Mouse (Mus musculus) liver, embryonic 14.5 days (tissue): ENCODE results near the gene Adam19. TPM values are rescaled to one million over a fixed set of nuclear protein-coding genes. Genes with fewer than 3 reads are reported as not detected.

Source experiments
- ATAC-seq: fragments of 200-750 bp; cut with Nextera tagmentation; 2 replicates; pipeline ENCODE4 v1.8.0; 2017; ENCODE audit warnings: moderate number of reproducible peaks, mild to moderate bottlenecking, moderate library complexity; ENCODE audit not compliant: insufficient read depth
- DNase-seq, 3 experiments: peaks; one replicate each; pipeline ENCODE4 v3.0.0-alpha.2; 2012 to 2013; ENCODE audit warnings: low read depth in 3 of 3, low spot score in 3 of 3
- H3K27ac ChIP-seq: fragments of 300-500 bp; sonication (generic); 2 replicates; pipeline ENCODE4 v1.5.1; 2014; ENCODE audit warnings: moderate library complexity, mild to moderate bottlenecking, control low read depth, inconsistent platforms
- H3K27me3 ChIP-seq: fragments of 300-500 bp; sonication (generic); 2 replicates; pipeline ENCODE4 v1.6.1; 2014; ENCODE audit warnings: mild to moderate bottlenecking, low read length, moderate library complexity; ENCODE audit not compliant: control insufficient read depth, insufficient read depth
- H3K36me3 ChIP-seq: fragments of 300-500 bp; sonication (generic); replicated peaks from 2 replicates; pipeline ENCODE4 v1.6.1; 2014; ENCODE audit warnings: low read depth; ENCODE audit not compliant: control insufficient read depth, insufficient read depth
- H3K4me1 ChIP-seq, 2 experiments: fragments of 200-500 bp in 1 of 2; fragments of 300-500 bp in 1 of 2; sonication (generic) in 1 of 2; replicated peaks; 2 replicates each; pipeline ENCODE4 v1.6.1; 2012 to 2014; ENCODE audit warnings: antibody characterized with exemption in 1 of 2, inconsistent platforms in 1 of 2, low read length in 1 of 2; ENCODE audit not compliant: control insufficient read depth in 2 of 2, insufficient read depth in 2 of 2
- H3K4me2 ChIP-seq: fragments of 300-500 bp; sonication (generic); 2 replicates; pipeline ENCODE4 v1.6.1; 2014; ENCODE audit warnings: low read depth, mild to moderate bottlenecking, control low read depth, moderate library complexity
- H3K4me3 ChIP-seq, 2 experiments: fragments of 200-500 bp in 1 of 2; fragments of 300-500 bp in 1 of 2; sonication (generic) in 1 of 2; 2 replicates each; pipeline ENCODE4 v1.5.1; 2012 to 2014; ENCODE audit warnings: low read depth in 2 of 2, low read length in 2 of 2, mild to moderate bottlenecking in 2 of 2, control low read depth in 1 of 2, inconsistent platforms in 1 of 2, moderate library complexity in 1 of 2; ENCODE audit not compliant: insufficient read depth in 1 of 2
- H3K9ac ChIP-seq: fragments of 300-500 bp; sonication (generic); replicated peaks from 2 replicates; pipeline ENCODE4 v1.6.1; 2014; ENCODE audit warnings: mild to moderate bottlenecking, control low read depth, moderate library complexity
- H3K9me3 ChIP-seq: fragments of 300-500 bp; sonication (generic); 2 replicates; pipeline ENCODE4 v1.6.1; 2016; ENCODE audit warnings: low read length, mixed read lengths; ENCODE audit not compliant: control insufficient read depth
- CTCF ChIP-seq: IDR thresholded peaks from 2 replicates; pipeline ENCODE4 v1.5.1; 2016; ENCODE audit warnings: antibody characterized with exemption, low read depth, control low read depth
- EP300 ChIP-seq: IDR thresholded peaks from 2 replicates; pipeline ENCODE4 v1.6.1; 2016; ENCODE audit warnings: antibody characterized with exemption, low read depth
- WGBS: fragments of 180-500 bp; shearing (Covaris S2); extraction: QIAGEN DNeasy Blood & Tissue Kit; methylation state at CpG from one replicate; pipeline ENCODE4 v1.1.7; 2014; ENCODE audit not compliant: insufficient replicate concordance; 5-methylcytosine and 5-hydroxymethylcytosine counted together
- polyA plus RNA-seq, 2 experiments: library from polyadenylated mRNA; depleted of rRNA in 1 of 2; stranded (reverse) in 1 of 2; unstranded in 1 of 2; fragments of >200 nt; fragmentation: Nextera tagmentation in 1 of 2; extraction: Ambion mirVana in 1 of 2; gene quantifications; 2 replicates each; pipeline versions ENCODE4 v1.2.1 to v1.2.3; 2012 to 2014

Gene Adam19
- polyA plus RNA-seq, 2 experiments = 0.60 to 1.2 TPM

DNA sequence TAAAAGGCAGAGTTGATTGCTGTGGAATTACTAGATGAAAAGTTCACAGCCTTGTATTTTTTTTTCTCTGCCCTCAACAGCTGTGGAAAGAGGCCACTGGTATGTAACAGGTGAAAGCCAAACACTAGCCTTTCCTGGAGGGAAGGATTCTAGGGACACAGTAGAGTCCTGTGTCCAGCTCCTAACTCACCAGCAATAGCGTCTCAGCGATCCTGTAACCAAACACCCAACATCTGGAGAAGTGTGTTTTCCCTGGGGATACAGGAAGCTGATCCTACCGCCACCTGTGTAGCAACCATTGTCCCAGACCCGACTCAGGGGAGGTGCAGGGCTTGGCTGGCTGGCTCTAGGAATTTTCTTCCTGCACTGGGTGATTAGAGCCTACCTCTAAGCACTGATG is 63.8 kb downstream of the Adam19 start:
- Histone ChIP-seq H3K27me3 (no peaks in the 10 kb centered on the region), H3K9me3 (no peaks in the 10 kb centered on the region), H3K9ac (no peak overlapping the region), H3K4me1 (no peaks in the 10 kb centered on the region), H3K27ac (no peak overlapping the region), H3K4me2 (no peak overlapping the region), H3K36me3 (no peaks in the 10 kb centered on the region), H3K4me3 (no peak overlapping the region)
- 33% methylated on average over 4 of the region's 4 CpGs for WGBS
- no peak for ATAC-seq
- no peak for DNase-seq
- TF ChIP-seq CTCF (no peak), EP300 (no peak)

DNA sequence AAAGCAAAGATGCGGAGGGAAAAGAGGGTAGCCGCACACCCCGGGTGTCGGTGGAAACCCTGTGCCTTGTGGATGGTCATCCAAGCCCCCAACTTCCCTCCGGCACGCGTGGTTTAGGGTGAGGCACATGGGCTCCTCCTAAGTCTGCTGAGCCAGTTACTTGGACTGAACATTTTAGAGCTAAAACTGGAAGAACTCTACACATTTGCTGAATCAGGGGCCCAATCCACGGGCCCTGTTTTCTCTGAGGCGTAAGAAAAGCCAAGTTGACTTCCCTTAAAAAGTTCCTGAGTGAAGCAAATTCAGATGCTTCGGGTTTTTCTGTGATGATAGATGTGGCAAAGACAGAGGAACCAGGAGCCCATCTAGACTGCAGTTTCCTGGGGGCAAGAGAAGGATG is 64.3 kb downstream of the Adam19 start:
- Histone ChIP-seq H3K4me2 (no peak overlapping the region), H3K9me3 (no peaks in the 10 kb centered on the region), H3K27ac (no peak overlapping the region), H3K4me1 (no peaks in the 10 kb centered on the region), H3K4me3 (no peak overlapping the region), H3K27me3 (no peaks in the 10 kb centered on the region), H3K36me3 (no peaks in the 10 kb centered on the region), H3K9ac (no peak overlapping the region)
- DNase-seq (no peak), ATAC-seq (no peak)
- TF ChIP-seq CTCF (no peak), EP300 (no peak)
- 73% methylated on average over 10 of the region's 10 CpGs for WGBS

DNA sequence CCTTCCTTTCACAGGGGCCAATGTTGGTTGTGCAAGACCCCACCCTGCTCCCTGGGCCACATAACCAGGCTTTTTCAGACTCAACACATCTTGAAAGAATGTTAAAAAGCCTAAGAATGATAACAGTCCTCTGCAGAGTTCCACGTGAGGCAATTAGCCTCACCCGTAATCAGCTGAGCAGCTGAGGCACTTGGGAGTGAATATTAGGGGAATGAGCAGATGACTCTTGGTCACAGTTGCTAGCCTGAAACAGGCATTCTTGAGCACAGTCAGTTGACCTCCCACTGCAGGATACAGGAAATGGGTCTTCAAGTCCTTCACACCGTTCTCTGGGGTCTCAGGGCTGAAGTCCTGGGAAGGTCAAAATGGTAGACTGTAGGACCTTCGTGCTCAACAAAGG is 65.9 kb downstream of the Adam19 start:
- Histone ChIP-seq H3K27me3 (no peaks in the 10 kb centered on the region), H3K9ac (no peak overlapping the region), H3K4me3 (no peak overlapping the region), H3K4me2 (no peak overlapping the region), H3K36me3 (no peaks in the 10 kb centered on the region), H3K27ac (no peak overlapping the region), H3K4me1 (no peaks in the 10 kb centered on the region), H3K9me3 (no peaks in the 10 kb centered on the region)
- DNase-seq (no peak), ATAC-seq (no peak)
- WGBS = 55% methylated on average over 4 of the region's 4 CpGs
- TF ChIP-seq CTCF = no peak
- TF ChIP-seq EP300 = no peak

DNA sequence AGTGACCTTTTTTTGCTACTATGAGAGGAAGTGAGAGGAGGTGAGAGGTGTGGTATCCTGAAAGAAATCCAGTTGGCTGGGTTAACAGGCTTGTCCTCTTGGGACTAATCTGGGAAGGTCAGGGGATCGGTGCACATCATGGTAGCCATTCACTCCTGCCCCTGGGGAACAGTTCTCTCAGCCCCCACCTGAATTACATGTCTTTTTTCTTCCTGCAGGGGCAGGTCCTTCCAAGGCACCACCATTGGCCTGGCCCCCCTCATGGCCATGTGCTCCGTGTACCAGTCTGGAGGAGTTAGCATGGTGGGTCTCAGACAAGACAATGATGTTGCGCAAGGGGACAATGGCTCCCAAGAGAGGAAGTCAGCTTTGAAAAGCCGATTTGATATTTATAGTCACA is 67.1 kb downstream of the Adam19 start:
- H3K9ac ChIP-seq = no peak overlapping the region
- WGBS = 64% methylated on average over 4 of the region's 4 CpGs
- H3K27me3 ChIP-seq = no peaks in the 10 kb centered on the region
- TF ChIP-seq CTCF = no peak
- TF ChIP-seq EP300 = no peak
- no peak overlapping the region for H3K4me2 ChIP-seq
- ATAC-seq = no peak
- H3K4me1 ChIP-seq = no peaks in the 10 kb centered on the region; a peak in 1 of 4 replicates
- no peak overlapping the region for H3K27ac ChIP-seq
- H3K9me3 ChIP-seq = no peaks in the 10 kb centered on the region
- no peaks in the 10 kb centered on the region for H3K36me3 ChIP-seq
- no peak overlapping the region for H3K4me3 ChIP-seq
- DNase-seq = no peak

DNA sequence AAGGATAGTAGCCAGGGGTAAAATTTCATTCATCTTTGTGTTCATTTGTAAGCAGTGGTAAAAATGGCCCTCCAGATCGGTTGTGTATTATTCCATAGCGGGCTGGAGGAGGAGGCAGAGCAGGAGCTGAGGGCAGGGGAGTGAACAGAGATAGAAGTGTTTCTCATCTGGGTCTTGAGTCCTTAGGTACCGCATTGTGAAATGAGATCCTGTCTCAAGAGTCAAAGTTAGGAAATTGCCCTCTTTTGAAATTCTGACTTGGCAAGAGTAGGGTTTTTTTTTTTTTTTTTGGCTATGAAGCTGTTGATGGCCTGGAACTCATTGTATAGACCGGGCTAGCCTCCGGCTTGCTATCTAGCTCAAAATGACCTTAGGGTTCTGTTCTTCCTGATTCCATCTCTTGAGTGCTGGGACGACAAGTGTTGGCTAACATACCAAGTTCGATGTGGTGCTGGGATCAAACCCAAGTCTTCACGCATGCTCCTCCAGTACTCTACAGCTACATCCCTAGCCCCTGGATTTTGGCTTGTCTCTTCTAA is 67.6 kb downstream of the Adam19 start:
- no peak for DNase-seq
- 71% methylated on average over 8 of the region's 8 CpGs for WGBS

More for the DNA sequence above, 67.6 kb downstream of the Adam19 start:
- no peak for TF ChIP-seq EP300
- no peak for TF ChIP-seq CTCF
- Histone ChIP-seq H3K27ac (no peak overlapping the region), H3K4me3 (no peak overlapping the region), H3K9me3 (no peaks in the 10 kb centered on the region), H3K9ac (no peak overlapping the region), H3K4me2 (no peak overlapping the region), H3K36me3 (no peaks in the 10 kb centered on the region), H3K4me1 (no peaks in the 10 kb centered on the region; a peak in 1 of 4 replicates), H3K27me3 (no peaks in the 10 kb centered on the region)
- ATAC-seq = no peak
